Mouse (Mus musculus): ENCODE measurements at regions not wholly inside any gene's neighbourhood (a gene's known extent, or its start where the extent isn't known, plus 50 kb on each side); places are given as distances from the start of the nearest gene placed in this dataset.

- DNase-seq = peak; percentile 61
Measured at GRCm38 (mm10) chr3:97356647-97357046, 58.9 kb upstream of the Bcl9 start.

DNA sequence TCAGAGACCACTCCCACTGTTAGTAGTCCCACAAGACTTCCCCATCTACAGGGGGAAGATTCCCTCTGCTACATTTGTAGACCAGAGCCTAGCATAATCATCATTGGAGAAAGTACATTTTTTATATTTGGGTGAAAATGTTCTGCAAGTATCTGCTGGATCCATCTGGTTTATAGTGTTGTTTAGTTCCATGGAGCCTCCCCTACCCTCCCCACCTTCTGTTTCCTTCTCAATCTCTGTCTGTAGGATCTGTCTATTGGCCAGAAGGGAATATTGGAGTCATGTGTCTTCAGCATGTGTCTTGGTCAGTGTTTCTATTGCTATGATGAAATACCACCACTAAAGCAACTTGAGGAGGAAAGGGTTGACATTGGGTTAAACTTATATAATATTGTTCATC lies 57.7 kb upstream of the Bcl9 start:
- peak; percentile 56 for DNase-seq

DNA sequence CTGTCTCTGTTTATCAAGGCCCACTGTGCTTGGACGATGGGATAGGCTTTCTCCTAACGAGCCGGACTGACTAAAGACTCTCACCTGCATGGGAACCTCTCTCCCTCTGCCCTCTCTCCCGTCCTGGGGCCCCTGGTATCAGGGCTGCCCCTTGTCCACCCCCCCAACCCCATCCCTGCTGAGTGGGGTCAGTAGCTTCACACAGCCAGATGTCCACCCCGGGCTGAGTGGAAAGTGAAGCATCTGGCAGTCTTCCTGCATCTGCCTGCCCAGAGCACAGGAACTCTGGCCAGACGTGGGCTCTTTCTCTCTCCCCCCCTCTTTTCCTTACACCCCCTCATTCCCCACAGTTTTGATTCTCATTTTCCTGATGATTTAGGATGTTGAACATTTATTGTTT lies 56.1 kb upstream of the Bcl9 start:
- DNase-seq = peak; percentile 74

- peak; percentile 51 for DNase-seq
Measured at GRCm38 (mm10) chr3:97352031-97352430, 54.3 kb upstream of the Bcl9 start.

- DNase-seq = peak; percentile 22
Measured at GRCm38 (mm10) chr3:97349395-97349794, 51.7 kb upstream of the Bcl9 start.

Measured in heart, adult 11 months (tissue).